Mouse (Mus musculus): ENCODE measurements around the gene Uggt1.

The Uggt1 gene

DNA sequence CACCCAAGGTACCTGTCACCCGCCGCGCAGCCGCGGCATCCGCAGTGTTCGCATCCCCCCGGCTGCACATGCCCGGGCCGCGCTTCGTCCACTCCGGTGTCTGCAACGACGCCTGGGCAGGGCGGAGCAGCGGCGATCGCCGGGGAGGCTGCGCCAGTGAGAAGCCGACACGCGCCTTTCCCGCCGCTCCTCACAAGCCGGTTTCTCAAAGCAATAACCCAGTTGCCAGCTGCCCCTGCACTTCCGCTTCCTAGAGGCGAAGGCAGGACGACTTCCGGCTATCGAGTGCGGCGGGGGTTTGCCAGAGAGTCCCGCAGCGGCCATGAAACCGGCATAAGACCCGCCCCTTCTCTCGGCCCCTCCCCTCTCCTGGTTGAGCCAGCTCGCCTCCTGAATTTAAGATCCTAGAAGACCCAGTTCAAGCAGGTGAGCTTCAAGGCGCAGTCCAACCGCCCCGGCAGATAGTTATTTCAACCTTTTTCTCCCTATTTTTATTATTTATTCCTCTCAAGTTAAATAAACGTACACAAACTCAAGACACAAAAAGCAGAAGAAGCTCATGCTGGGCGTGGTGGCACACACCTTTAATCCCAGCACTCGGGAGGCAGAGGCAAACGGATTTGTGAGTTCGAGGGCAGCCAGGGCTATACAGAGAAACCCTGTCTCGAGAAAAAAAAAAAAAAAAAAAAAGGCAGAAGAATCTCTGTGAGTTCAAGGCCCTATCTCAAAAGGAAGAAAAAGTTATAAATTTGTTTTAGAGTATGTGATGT is at the start of gene Uggt1:
Gene Uggt1 (minus strand): TSS at position 663 of the 770 bp plus-strand sequence.
- in situ Hi-C loops (cut with MboI; ENCODE audit: unreplicated experiment in 2 of 2), result no loop called here

DNA sequence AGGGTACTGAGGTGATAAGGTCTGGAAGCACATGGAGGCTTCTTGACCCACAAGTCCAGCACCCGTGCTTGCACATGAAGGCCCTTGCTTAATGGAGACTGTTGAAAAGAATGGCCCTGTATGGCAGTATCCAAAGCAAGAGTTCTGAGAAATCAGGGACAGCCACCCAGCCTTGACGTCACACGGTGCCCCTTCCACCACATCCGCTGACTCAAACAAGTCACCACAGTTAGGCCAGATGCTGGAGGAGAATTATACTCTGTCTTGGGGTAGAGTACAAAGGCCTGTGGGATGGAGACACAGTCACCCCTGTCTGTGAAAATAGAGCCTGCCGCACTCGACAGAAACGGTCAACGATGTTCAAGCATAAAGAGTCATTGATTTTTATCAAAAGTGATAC is 49.0 kb upstream of the Uggt1 start:
- in situ Hi-C loops (cut with MboI; ENCODE audit: unreplicated experiment in 2 of 2), result loop anchor here in 1 of 2 experiments (25.0 kb wide), 1 partner anchor 1806 kb away; the partner anchor contains the start of gene Prss39

DNA sequence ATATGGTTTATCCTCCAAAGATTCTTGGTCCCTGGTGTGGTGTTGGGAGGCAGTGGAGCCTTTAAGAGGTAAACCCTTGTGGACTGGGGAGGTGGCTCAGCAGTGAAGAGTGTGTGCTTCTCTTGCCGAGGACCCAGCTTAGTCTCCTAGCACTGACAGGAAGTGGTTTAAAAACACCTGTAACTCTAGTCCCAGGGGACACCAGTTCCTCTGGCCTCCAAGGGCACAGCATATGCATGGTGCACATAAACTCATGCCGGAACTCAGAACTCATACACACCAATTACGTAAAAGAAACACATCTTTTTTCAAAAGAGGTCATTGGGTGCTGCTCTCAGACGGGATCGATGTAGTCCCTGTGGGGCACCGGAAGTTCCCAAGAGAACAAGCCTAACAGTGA is 37.3 kb upstream of the Uggt1 start:
- in situ Hi-C loops (cut with MboI; ENCODE audit: unreplicated experiment in 2 of 2), result loop anchor here in 1 of 2 experiments (25.0 kb wide), 1 partner anchor 1795 kb away; the partner anchor contains the start of gene Prss39

DNA sequence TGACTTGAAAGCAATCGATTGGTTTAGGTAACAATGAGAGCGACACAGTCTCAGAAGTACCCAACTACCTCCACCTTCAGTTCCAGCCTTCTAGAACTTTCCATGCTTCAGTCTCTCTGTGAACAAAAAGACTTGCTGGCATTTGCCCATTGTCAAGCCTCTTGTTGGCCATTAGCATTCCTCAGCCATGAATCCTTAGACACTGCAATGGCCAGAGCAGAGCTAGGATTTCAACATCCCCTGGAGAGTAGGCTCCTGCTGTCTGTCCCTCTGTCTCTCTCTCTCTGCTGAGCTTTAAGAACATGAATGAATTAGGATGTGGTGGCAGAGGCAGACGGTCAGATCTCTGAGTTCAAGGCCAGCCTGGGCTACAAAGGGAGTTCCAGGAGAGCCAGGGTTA is 36.4 kb upstream of the Uggt1 start:
- in situ Hi-C loops (cut with MboI; ENCODE audit: unreplicated experiment in 2 of 2), result loop anchor here in 1 of 2 experiments (25.0 kb wide), 1 partner anchor 1794 kb away; the partner anchor contains the start of gene Prss39

DNA sequence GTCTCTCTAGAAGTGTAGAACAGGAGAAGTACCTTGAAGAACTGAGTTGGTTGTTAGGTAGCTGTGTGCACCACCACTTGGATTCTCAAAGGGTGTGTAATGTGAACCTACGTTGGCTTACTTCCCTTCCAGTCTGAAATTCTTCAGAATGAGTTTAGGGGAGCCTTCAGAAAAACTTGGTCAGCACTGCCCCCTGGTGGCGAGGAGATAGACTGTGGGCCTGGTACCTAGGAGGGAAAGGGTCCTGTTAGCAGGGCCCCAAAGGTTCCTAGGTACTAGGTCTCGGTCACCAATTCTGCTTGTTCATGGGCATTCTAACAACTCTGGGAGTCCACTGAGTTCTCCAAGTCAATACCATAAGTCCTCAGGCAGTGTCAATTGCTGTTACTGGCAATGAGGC is 34.7 kb upstream of the Uggt1 start:
- in situ Hi-C loops (cut with MboI; ENCODE audit: unreplicated experiment in 2 of 2), result loop anchor here (5.0 to 25.0 kb wide), 6 partner anchors 33 to 1792 kb away; partner anchors contain the start of gene Prss39 (in 1 of the 2)

DNA sequence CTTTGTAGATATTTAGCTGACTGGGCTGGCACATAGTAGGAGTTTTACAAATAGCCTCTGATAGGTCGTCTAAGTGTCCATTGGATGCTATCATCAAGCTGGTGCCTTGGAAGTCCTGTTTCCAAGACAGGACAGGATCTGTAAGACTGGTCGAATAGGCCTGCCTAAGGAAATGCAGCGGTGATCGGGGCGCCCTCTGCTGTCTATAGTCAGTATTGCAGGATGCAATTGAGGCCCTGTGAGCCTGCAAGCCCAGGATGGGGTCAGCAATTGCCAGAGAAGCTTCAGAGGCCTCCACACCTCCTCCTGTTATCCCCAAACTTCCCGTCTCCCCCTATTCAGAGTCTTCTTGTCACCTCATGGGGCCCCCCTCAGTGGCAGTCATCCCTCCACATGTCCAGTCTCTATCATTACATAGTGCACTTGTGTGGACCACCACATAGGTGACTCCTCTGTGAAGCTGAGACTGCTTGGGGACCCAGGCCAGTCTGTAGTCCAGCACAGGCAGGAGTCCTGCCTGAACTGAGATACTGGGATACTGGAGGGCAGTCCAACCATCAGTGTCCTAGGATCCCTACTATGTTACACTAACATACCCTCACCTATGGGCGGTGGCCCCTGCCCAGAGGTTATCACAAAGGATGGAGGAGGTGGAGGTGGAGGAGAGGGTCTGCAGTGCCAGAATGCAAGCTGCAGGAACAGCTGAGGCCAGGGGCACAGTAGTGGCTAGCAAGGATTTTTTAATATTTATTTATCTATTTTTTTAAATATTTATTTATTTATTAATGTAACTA is 32.9 kb upstream of the Uggt1 start:
- in situ Hi-C loops (cut with MboI; ENCODE audit: unreplicated experiment in 2 of 2), result loop anchor here (5.0 to 25.0 kb wide), 6 partner anchors 35 to 1790 kb away; partner anchors contain the start of gene Prss39 (in 1 of the 2)

DNA sequence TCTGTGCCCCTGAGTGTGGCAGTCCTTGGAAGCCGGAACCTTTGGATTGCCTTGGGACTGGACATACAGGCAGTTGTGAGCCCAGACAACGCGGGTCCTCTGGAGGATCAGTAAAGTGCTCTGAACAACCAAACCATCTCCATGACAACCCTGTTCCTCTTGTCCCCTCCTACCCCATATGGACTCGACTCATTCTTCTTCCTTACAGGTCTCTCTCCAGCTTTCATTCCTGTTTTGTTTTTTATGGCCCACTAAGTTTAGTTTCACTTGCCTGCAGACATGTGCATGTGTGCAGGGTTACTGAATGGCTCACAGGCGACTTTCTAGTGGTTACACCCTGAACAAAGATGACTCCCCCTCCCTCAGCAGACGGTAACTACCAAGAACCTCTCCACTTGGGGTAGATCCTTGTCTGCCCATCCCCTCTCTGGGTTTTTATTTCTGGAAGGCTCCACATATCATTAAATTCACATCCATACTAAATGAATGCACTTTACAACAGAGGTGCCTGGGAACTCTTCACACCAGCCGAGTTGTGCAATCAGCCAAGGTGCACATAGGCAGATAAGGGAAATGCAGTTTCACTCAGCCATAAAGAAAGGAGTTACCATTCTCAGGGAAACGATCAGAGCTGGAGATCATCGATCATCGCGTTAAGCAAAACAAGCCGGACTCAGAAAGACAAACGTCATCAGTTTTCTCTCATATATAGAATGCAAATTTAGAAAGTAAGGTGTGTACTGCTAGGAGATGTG is 31.3 kb upstream of the Uggt1 start:
- in situ Hi-C loops (cut with MboI; ENCODE audit: unreplicated experiment in 2 of 2), result loop anchor here (5.0 to 25.0 kb wide), 6 partner anchors 36 to 1789 kb away; partner anchors contain the start of gene Prss39 (in 1 of the 2)

DNA sequence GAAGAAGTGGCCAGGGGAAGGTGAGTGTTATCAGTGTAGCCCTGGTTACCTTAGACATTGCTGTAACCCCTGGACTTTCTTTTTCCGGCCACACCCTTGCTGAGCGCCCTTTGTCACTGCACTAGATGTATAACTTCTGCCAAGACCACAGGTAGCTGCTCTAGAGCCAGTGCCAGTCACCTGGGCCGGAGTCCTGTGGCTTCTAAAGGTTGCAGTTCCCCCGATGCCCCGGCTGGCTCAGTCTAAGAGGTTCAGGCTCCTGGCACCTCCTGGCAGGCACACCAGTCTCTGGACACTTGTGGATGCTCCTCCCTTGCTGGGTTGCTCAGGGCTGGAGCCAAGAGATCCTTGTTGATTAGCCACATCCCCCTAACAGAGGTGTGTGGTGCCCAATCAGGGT is 29.9 kb upstream of the Uggt1 start, which contains the start of gene Neurl3:
Gene Neurl3 (minus strand): TSS at position 225 of the 400 bp plus-strand sequence.
- in situ Hi-C loops (cut with MboI; ENCODE audit: unreplicated experiment in 2 of 2), result loop anchor here (10.0 to 25.0 kb wide), 5 partner anchors 60 to 1390 kb away; no protein-coding TSS in a partner anchor

DNA sequence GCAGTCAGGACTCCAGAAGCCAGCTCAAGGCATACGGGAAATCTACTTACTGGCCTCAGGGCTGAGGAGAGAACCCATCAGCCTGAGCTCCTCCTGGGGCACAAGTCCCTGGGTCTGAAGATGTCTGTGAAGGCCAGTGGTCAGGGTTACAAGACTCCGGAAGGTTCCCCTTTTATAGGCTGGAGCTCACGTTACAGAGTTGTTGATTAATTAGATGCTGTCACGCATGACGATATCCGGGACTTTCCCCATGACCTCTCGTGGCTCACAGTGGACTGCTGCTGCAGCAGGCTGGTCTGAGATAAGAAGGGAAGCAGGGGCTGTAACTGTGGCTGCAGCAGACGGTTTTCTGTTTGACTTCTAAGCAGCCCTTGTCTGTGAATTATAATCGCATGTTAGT is 28.8 kb upstream of the Uggt1 start:
- in situ Hi-C loops (cut with MboI; ENCODE audit: unreplicated experiment in 2 of 2), result loop anchor here (10.0 to 25.0 kb wide), 5 partner anchors 58 to 1388 kb away; no protein-coding TSS in a partner anchor

DNA sequence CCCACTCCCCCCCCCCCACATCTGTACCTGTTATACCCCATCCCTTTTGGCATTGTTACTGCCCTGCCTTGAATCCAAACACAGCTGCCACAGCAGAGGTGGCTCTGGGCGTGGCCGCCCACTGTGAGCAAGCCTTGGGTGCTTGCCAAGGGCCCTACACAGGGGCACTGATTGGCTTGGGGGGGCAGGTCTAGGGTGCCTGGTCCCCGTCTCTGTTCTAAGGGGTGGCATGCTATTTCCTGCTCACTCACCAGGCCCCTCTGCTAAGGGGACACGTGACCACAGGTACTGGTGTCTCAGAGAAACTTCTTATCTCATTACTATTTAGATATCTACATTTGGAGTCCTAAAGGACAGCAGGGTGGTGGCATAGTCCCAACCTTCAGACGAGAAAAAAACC is 28.0 kb upstream of the Uggt1 start:
- in situ Hi-C loops (cut with MboI; ENCODE audit: unreplicated experiment in 2 of 2), result loop anchor here (10.0 to 25.0 kb wide), 5 partner anchors 58 to 1388 kb away; no protein-coding TSS in a partner anchor

DNA sequence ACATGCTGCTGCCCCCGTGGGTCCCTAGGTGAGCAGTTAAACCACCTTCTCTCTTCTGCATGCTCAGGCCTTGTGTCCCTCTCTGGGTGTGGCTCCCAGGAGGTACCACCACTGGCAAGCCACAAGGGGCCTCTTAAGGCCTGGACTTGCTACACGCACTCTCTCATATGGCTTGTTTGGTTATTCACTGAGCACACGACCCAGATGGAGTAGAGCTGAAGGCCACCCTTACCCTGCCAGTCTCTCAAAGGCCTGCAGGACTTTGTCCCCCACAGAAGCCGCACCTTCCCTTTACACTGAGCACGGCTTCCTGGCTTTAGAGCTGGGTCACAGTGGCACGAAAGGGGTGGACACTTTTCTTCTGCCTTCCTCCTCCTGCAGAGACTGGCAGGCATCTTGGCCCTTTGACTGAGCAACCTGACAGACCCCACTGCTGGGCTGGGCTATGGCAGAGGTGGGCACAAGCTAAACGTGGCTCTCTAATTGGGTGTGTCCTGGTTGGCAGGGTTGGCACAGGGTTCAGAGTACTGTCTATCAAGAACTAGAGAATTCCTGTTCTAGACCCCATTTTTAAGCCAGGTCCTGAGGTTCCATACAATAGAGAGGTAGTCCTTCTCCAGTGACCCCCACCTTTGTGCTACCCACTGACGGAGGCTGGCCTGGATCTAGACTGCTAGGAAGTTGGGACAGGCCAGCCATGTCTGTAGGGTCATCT is 27.2 kb upstream of the Uggt1 start:
- in situ Hi-C loops (cut with MboI; ENCODE audit: unreplicated experiment in 2 of 2), result loop anchor here (10.0 to 25.0 kb wide), 5 partner anchors 57 to 1387 kb away; no protein-coding TSS in a partner anchor

DNA sequence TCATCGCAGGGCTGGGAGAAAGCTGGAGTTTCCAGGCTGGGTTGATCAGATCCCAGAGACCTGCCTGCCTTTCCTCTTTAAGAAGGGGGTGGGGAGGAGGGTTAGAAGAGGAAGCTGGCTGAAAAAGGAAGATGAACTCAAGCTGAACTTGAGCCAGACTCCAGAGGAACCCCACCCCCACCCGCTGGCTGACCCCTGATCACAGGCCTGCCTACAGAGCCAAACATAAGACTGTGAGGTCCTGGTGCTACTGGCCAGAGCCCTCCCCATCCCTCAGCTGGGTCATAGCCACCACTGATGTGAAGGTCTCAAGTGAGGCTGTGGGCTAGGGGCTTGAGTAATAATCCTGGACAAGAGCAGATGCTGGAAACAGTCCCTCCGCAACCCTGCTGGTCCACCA is 26.1 kb upstream of the Uggt1 start:
- in situ Hi-C loops (cut with MboI; ENCODE audit: unreplicated experiment in 2 of 2), result loop anchor here (10.0 to 25.0 kb wide), 5 partner anchors 56 to 1386 kb away; no protein-coding TSS in a partner anchor

DNA sequence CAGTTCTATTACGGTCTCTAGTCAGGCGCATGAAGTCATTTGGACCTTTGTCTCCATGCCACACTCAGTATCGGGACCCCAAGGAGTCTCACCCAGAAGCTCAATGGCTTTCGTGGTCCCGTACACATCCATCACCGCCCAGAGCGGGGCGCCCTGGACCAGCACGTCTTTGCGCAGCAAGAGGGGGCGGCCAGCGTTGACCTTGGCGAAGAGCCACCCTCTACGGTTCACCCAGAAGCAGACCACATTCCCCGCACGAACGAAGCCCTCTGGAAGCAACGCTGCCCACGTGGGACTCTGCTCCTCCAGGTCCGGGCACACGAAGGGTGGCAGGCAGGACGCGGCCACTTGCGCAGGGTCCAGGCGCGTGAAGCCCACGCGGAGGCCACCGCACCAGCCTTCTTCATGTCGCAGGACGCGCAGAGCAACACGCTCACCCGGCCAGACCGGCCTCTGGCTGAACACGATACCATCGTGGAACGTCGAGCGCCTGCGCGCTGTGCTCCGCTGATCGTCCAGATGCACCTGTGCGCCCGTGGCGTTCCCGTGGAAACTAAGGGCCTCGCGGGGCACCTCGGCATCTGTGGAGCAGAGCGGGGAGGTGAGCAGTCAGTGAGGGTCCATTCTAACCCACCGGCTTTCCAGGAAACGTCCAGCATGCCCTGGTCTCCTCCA is 24.7 kb upstream of the Uggt1 start:
- in situ Hi-C loops (cut with MboI; ENCODE audit: unreplicated experiment in 2 of 2), result loop anchor here (10.0 to 25.0 kb wide), 4 partner anchors 194 to 882 kb away; no protein-coding TSS in a partner anchor

DNA sequence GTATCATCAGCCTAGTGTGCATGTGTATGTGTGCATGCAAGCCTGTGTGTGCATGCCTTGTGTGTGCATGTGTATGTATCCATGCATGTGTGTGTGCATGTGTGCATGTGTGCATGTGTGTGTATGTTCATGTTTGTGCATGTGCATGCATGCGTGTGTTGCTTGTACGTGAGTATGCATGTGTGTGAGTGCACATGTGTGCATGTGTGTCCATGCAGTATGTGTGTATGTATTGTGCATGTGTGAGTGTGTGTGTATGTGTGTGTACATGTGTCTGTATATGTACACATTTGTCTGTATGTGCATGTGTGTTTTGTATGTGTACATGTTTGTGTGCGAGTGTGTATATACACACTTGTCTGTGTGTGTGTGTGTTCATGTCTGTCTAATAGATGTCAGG is 23.1 kb upstream of the Uggt1 start:
- in situ Hi-C loops (cut with MboI; ENCODE audit: unreplicated experiment in 2 of 2), result loop anchor here (10.0 to 25.0 kb wide), 4 partner anchors 193 to 880 kb away; no protein-coding TSS in a partner anchor

DNA sequence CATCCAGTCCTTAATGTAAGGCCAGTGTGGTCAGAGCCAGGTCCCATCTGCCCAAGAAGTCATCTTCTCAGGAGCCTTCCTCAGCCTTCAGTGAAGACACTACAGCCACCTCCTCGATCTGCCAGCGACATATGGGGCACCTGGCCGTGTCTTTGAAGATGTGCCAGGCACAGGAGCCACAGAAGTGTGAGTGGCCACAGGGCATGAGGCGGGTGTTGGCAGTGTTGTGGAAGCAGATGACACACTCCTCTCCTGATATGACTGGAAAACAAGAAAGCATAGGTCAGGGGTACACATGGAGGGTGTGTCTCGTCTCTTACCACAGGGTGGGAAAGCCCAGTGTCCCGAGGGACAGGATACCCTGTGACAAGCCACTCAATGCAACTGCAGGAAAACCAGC is 21.8 kb upstream of the Uggt1 start:
- in situ Hi-C loops (cut with MboI; ENCODE audit: unreplicated experiment in 2 of 2), result loop anchor here (10.0 to 25.0 kb wide), 4 partner anchors 191 to 879 kb away; no protein-coding TSS in a partner anchor

DNA sequence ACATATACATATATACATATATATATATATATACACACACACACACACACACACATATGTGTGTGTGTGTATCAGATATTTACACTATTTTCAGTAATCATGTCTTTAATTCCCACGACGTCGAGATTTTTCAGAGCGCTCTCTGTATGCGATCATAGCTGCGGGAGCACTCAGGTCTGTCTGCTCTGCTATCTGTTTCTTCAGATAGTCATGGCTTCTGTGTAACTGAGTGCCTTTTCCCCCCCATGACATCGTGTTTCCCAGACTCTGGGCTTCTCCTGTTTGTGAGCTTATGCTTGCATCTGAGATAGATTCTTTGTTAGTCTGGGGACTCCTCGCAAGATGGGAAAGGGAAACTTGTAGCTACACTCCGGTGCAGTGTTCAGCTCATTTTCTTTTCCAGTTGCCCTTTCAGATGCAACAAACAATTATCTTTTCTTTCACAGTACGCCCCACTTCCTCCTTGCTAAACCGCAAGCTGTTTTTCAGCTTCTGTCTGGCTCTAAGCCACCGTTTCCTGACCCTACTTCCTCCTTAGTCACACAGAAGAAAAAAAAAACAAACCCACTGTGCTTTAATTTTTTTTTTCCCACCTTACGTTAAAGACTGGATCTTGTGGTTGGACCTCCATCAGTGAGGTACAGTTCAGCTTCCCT is 19.4 kb upstream of the Uggt1 start:
- in situ Hi-C loops (cut with MboI; ENCODE audit: unreplicated experiment in 2 of 2), result loop anchor here (5.0 to 25.0 kb wide), 5 partner anchors 43 to 877 kb away; partner anchors contain the start of gene Arid5a (in 1 of the 2)

DNA sequence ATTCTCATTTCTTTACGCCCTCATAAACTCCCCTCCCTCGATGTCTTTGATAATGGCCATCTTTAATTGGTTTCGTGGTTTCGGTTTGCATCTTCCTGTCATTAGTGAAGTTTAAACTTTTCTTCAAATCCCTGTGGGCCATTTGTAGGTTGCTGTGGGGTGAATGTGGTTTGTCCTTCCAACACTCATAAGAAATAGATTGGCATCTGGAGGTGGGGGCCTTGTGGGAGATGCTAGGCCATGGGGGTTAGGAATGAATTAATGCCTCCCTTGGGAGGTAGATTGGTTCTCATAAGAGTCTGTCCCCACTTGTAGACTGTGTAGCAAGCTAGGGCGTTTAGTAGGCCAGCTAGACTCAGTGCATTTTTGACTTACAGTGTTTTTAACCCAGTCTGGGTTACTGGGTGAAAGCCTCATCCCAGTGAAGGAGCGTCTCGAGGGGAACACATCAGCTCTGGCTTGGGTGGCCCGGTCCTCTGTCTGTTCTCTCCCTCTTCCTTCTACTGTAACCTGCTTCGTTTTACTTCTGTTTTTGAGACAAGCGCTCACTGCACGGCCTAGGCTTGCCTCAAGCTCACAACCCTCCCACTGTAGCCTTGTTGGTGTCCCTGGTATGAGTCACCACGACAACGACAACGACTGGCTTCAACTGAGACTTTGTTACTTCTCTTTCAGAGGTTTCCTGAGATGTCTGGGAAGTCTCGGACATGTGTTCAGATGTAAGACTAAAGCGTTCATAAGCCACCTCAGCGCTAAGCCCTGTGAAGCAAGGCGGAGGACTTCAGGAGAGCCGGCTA is 17.4 kb upstream of the Uggt1 start:
- in situ Hi-C loops (cut with MboI; ENCODE audit: unreplicated experiment in 2 of 2), result loop anchor here (5.0 to 25.0 kb wide), 5 partner anchors 45 to 875 kb away; partner anchors contain the start of gene Arid5a (in 1 of the 2)
